Mouse (Mus musculus) monocyte, adult 2 months (primary cell): ENCODE data around the gene Npb.
"Not testable (repeated sequence)": the region's sequence is repeated elsewhere in the genome, so short reads cannot be mapped to it uniquely, and the experiment has no call there.

Experiments used
- DNase-seq, 2 experiments: peaks; one replicate each; pipeline ENCODE4 v3.0.0; 2022; ENCODE audit warnings: low spot score in 2 of 2, low read depth in 1 of 2

The Npb gene

GRCm38 (mm10) chr11:120579316-120580107 is 28.8 kb upstream of the Npb start:
- peak in 1 of 2 experiments; percentile 62 for DNase-seq

- DNase-seq, result peak in 1 of 2 experiments; percentile 8
Observed at GRCm38 (mm10) chr11:120580190-120580589, 28.1 kb upstream of the Npb start.

GRCm38 (mm10) chr11:120580871-120581331 is 27.4 kb upstream of the Npb start:
- DNase-seq, result peak in 1 of 2 experiments; percentile 51

- DNase-seq, result peak in 1 of 2 experiments; percentile 85
Observed at GRCm38 (mm10) chr11:120581490-120582267, 26.6 kb upstream of the Npb start, which contains the start of gene Arhgdia. Gene Arhgdia, minus strand, starts transcription at chr11:120581624.

GRCm38 (mm10) chr11:120582268-120582981 is 25.9 kb upstream of the Npb start:
- DNase-seq, result peak in 1 of 2 experiments; percentile 18

GRCm38 (mm10) chr11:120582982-120583293 is 25.3 kb upstream of the Npb start:
- DNase-seq, result not testable (repeated sequence)

- DNase-seq, result no peak
Observed at GRCm38 (mm10) chr11:120583937-120584336, 24.3 kb upstream of the Npb start.

- DNase-seq, result no peak
Observed at GRCm38 (mm10) chr11:120588531-120588930, 19.7 kb upstream of the Npb start.

GRCm38 (mm10) chr11:120597240-120598235 is 10.7 kb upstream of the Npb start:
- DNase-seq, result no peak

GRCm38 (mm10) chr11:120598283-120598989 is 9.8 kb upstream of the Npb start, which contains the start of the genes Alyref and Anapc11:
Gene Alyref, minus strand, starts transcription at chr11:120598365.
Gene Anapc11, plus strand, starts transcription at chr11:120598421.
- peak; percentile 85 to 89 for DNase-seq

- no peak for DNase-seq
Observed at GRCm38 (mm10) chr11:120598990-120599549, 9.2 kb upstream of the Npb start.

GRCm38 (mm10) chr11:120600716-120601115 is 7.6 kb upstream of the Npb start:
- no peak for DNase-seq

- no peak for DNase-seq
Observed at GRCm38 (mm10) chr11:120603545-120603944, 4.7 kb upstream of the Npb start.

GRCm38 (mm10) chr11:120605667-120606066 is 2.6 kb upstream of the Npb start:
- DNase-seq, result no peak

GRCm38 (mm10) chr11:120606764-120607163 is 1.5 kb upstream of the Npb start:
- DNase-seq, result no peak

- no peak for DNase-seq
Observed at GRCm38 (mm10) chr11:120609250-120609649, 973 bp downstream of the Npb start.

GRCm38 (mm10) chr11:120610477-120611046 is 2.3 kb downstream of the Npb start:
- no peak for DNase-seq

- DNase-seq, result peak in 1 of 2 experiments; percentile 64
Observed at GRCm38 (mm10) chr11:120612763-120613162, 4.5 kb downstream of the Npb start.

GRCm38 (mm10) chr11:120613481-120613972 is 5.2 kb downstream of the Npb start:
- DNase-seq, result no peak
